Mouse (Mus musculus) small intestine, adult 2 months (tissue): ENCODE measurements around the gene Fam49a.

Experiments used
- CTCF ChIP-seq: fragments of 200-500 bp; IDR thresholded peaks from 2 replicates; pipeline ENCODE4 v1.5.1; 2012; ENCODE audit warnings: low read depth, mild to moderate bottlenecking, control low read depth, inconsistent platforms, low read length, moderate library complexity, mixed read lengths; ENCODE audit not compliant: insufficient replicate concordance, insufficient read length; ENCODE audit errors: extremely low read depth
- POLR2A ChIP-seq: fragments of 200-500 bp; IDR thresholded peaks from 2 replicates; pipeline ENCODE4 v1.6.1; 2012; ENCODE audit warnings: low read depth, mild to moderate bottlenecking, control low read depth, inconsistent platforms, low read length, moderate library complexity

DNA sequence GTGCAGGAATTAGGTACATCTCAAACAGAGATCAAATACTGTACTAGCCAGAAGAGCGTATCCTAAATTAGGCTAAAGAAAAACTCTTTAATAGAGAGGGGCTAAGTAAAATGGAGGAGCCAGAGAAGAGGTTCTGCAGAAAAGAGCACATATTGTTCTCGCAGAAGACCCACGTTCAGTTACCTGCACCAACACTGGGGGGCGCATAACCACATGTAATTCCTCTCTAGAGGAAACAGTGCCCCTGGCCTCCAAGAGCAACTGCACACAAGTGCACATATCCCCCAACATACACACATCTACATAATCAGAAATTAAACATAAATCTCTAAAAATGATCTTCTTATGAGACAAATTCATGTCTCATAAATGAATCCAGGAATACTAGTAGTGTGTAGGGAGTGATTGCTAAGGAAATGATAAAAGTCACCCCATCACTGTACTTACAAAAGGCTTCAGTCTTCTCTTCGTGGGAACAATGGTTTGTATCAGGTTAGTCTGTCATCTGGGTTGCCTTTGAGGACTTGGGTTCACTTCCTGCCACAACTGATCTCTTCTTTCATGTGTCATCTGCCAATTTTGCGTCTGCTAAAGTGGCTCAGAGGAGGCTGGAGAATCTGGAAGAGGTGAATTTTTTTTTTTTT is 87.8 kb downstream of the Fam49a start:
- TF ChIP-seq CTCF (no peak), POLR2A (no peak)
